Mouse (Mus musculus) liver, embryonic 16.5 days (tissue): ENCODE data around the gene Axin1. TPM values are rescaled to one million over a fixed set of nuclear protein-coding genes. Genes with fewer than 3 reads are reported as not detected.
A peak's percentile ranks its signal among the peaks of the same experiment; 100 is the strongest.

Source experiments
- ATAC-seq: fragments of 200-750 bp; cut with Nextera tagmentation; 2 replicates; pipeline ENCODE4 v1.8.0; 2017; ENCODE audit warnings: low read depth, mild to moderate bottlenecking, moderate number of reproducible peaks, moderate library complexity
- H3K27ac ChIP-seq: fragments of 300-500 bp; sonication (generic); 2 replicates; pipeline ENCODE4 v1.5.1; 2014; ENCODE audit warnings: mild to moderate bottlenecking, low read length
- H3K27me3 ChIP-seq: fragments of 300-500 bp; sonication (generic); 2 replicates; pipeline ENCODE4 v1.6.1; 2014; ENCODE audit warnings: low read depth, low read length, mixed read lengths; ENCODE audit not compliant: control insufficient read depth, insufficient read depth
- H3K36me3 ChIP-seq: fragments of 300-500 bp; sonication (generic); 2 replicates; pipeline ENCODE4 v1.6.1; 2014; ENCODE audit warnings: mild to moderate bottlenecking; ENCODE audit not compliant: control insufficient read depth, insufficient read depth
- H3K4me1 ChIP-seq: fragments of 300-500 bp; sonication (generic); 2 replicates; pipeline ENCODE4 v1.6.1; 2014; ENCODE audit warnings: low read depth, low read length, mixed read lengths; ENCODE audit not compliant: control insufficient read depth
- H3K4me2 ChIP-seq: fragments of 300-500 bp; sonication (generic); 2 replicates; pipeline ENCODE4 v1.6.1; 2014; ENCODE audit warnings: low read depth, low read length, mixed read lengths
- H3K4me3 ChIP-seq: fragments of 300-500 bp; sonication (generic); 2 replicates; pipeline ENCODE4 v1.5.1; 2014; ENCODE audit warnings: low read depth, mild to moderate bottlenecking, low read length
- H3K9ac ChIP-seq: fragments of 300-500 bp; sonication (generic); 2 replicates; pipeline ENCODE4 v1.6.1; 2014; ENCODE audit warnings: low read depth, low read length
- H3K9me3 ChIP-seq: fragments of 300-500 bp; sonication (generic); replicated peaks from 2 replicates; pipeline ENCODE4 v1.6.1; 2016; ENCODE audit warnings: low read length; ENCODE audit not compliant: control insufficient read depth
- WGBS: fragments of 180-500 bp; shearing (Covaris S2); extraction: QIAGEN DNeasy Blood & Tissue Kit; methylation state at CpG from one replicate; pipeline ENCODE4 v1.1.7; 2014; ENCODE audit not compliant: insufficient replicate concordance; 5-methylcytosine and 5-hydroxymethylcytosine counted together
- polyA plus RNA-seq: library from polyadenylated mRNA; unstranded; fragments of >200 nt; fragmentation: Nextera tagmentation; extraction: Ambion mirVana; gene quantifications from 2 replicates; pipeline ENCODE4 v1.2.1, GENCODE M21; 2015

The Axin1 gene
- polyA plus RNA-seq, 1 experiment from 2014 or later, result 2.6 TPM

DNA sequence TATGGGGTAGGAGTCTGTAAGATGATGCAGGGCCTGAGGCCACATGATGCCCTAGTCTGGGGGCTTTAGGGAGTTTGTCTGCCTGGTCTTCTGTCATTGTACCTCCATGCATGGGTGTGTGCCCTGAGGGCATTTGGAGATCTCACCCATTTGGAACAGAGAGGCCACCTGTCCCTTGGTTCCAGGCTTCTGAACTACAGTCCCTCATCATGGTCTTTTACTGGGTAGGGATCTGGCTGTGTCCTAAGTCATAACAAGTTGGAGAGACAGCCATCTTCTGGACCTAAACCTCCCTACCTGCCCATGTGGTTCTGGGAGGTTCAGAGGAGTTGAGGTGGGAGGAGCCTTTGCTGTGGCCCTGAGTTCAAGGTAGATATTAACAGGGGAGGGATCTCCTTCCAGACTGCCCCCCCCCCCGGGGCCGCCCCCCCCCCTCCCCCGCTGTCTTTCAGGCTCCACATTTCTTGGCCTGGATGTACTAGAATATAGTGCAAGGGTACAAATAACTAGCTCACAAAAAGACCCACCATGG is 22.5 kb upstream of the Axin1 start:
- Histone ChIP-seq H3K27ac (no peak overlapping the region), H3K4me3 (no peak overlapping the region), H3K4me2 (no peak overlapping the region), H3K4me1 (peaks cover 10% of the 10 kb centered on the region), H3K9me3 (no peaks in the 10 kb centered on the region), H3K27me3 (peaks cover 46% of the 10 kb centered on the region), H3K36me3 (no peaks in the 10 kb centered on the region), H3K9ac (no peak overlapping the region)
- ATAC-seq, result no peak
- 17% methylated on average over 3 of the region's 3 CpGs for WGBS

- no peak overlapping the region for H3K4me2 ChIP-seq
- H3K36me3 ChIP-seq, result no peaks in the 10 kb centered on the region
- no peak overlapping the region for H3K4me3 ChIP-seq
- peaks cover 10% of the 10 kb centered on the region for H3K4me1 ChIP-seq
- H3K9me3 ChIP-seq, result no peaks in the 10 kb centered on the region
- no peak for ATAC-seq
- no peak overlapping the region for H3K27ac ChIP-seq
- WGBS, result 71% methylated on average over 17 of the region's 17 CpGs
- H3K27me3 ChIP-seq, result peaks cover 39% of the 10 kb centered on the region
- H3K9ac ChIP-seq, result no peak overlapping the region
These were observed 21.8 kb upstream of the Axin1 start for GRCm38 (mm10) chr17:26116503-26117258.

DNA sequence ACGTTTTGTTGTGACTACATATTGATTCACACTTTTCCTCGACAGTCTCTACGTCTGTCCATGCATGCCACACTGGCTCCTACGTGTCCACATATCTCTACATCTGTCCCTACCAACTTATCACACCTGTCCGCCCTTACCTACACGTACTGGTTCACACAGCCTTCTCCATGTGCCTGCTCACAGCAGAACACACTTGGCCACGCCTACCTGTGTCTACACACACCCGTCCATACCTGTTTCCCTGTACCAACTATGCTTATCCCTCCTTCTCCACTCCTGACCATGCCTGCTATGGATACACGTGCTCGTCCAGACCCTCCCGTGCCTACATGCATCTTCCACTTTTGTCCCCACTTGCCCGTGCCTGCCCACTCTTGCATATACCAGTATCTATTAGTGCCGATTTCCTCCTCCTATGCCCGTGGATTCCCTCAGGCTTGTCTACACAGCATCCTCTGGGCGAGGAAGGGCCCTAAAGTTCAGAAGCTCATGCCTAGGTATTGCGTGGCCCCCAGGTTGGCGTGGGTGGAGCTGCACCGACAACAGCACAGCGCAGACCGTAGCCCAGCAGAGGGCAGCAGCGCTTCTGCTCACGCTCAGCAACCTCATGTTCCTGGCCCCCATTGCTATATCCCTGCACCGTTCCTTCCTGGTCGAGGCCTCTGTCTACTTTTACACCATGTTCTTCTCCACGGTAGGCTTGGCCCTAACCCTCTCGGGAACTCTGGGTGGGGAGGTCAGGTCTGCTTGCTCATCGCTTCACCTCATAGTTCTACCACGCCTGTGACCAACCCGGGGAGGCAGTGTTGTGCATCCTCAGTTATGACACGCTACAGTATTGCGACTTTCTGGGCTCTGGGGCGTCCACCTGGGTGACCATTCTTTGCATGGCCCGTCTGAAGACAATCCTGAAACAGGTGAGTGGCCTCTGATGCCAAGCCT is 18.4 kb upstream of the Axin1 start:
- Histone ChIP-seq H3K27me3 (peaks cover 7% of the 10 kb centered on the region), H3K4me1 (peaks cover 12% of the 10 kb centered on the region), H3K27ac (no peak overlapping the region), H3K4me3 (no peak overlapping the region), H3K9ac (no peak overlapping the region), H3K9me3 (no peaks in the 10 kb centered on the region), H3K36me3 (no peaks in the 10 kb centered on the region), H3K4me2 (no peak overlapping the region)
- ATAC-seq, result 0 out of 2 replicates have a peak, but pooled peaks have one; percentile 25
- WGBS, result 34% methylated on average over 33 of the region's 33 CpGs

- Histone ChIP-seq H3K9ac (no peak overlapping the region), H3K36me3 (peaks cover 5% of the 10 kb centered on the region), H3K27ac (no peak overlapping the region), H3K27me3 (no peaks in the 10 kb centered on the region), H3K4me1 (peaks cover 12% of the 10 kb centered on the region), H3K4me2 (peak overlapping the region; percentile 83), H3K4me3 (peak overlapping the region; percentile 89; the same call in 1 of the 2 replicates), H3K9me3 (no peaks in the 10 kb centered on the region)
- ATAC-seq, result no peak
- 53% methylated on average over 5 of the region's 5 CpGs for WGBS
These were observed 15.9 kb upstream of the Axin1 start for GRCm38 (mm10) chr17:26122431-26123140.

- Histone ChIP-seq H3K4me2 (peak within 1 kb of the TSS; percentile 83), H3K27ac (peak within 1 kb of the TSS; percentile 55), H3K9ac (peak within 1 kb of the TSS; percentile 79), H3K4me3 (peak within 1 kb of the TSS; percentile 89), H3K4me1 (peaks cover 12% of the 10 kb centered on the region), H3K27me3 (no peaks in the 10 kb centered on the region), H3K9me3 (no peaks in the 10 kb centered on the region), H3K36me3 (peaks cover 5% of the 10 kb centered on the region)
- under 1% methylated on average over 32 of the region's 32 CpGs for WGBS
- ATAC-seq, result peak; percentile 88
These were observed 15.2 kb upstream of the Axin1 start, which contains the start of gene Mrpl28 for GRCm38 (mm10) chr17:26123267-26123684. Gene Mrpl28 (plus strand): TSS chr17:26123500.

DNA sequence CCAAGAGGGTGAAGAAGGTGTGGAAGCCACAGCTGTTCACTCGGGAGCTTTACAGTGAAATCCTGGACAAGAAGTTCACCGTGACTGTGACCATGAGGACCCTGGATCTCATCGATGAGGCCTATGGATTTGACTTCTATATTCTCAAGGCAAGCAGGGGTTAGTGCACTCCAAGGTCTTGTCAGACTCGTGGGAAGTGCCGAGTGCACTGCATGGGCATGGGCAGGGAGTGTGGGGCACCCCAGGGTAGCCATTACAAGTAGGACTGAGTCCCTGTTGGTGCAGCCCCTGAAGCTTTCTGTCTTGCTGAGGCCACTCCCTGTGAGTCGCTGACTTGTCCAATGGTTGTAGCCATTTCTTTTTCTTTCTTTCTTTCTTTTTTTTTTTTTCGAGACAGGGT is 13.9 kb upstream of the Axin1 start:
- H3K27ac ChIP-seq, result no peak overlapping the region
- peaks cover 12% of the 10 kb centered on the region for H3K36me3 ChIP-seq
- H3K9me3 ChIP-seq, result no peaks in the 10 kb centered on the region
- H3K4me1 ChIP-seq, result peaks cover 12% of the 10 kb centered on the region
- ATAC-seq, result no peak
- no peaks in the 10 kb centered on the region for H3K27me3 ChIP-seq
- peak overlapping the region; percentile 89 for H3K4me3 ChIP-seq
- H3K9ac ChIP-seq, result peak overlapping the region; percentile 79
- 69% methylated on average over 7 of the region's 7 CpGs for WGBS
- peak overlapping the region; percentile 83 for H3K4me2 ChIP-seq

GRCm38 (mm10) chr17:26125226-26125625 is 13.3 kb upstream of the Axin1 start:
- Histone ChIP-seq H3K27me3 (no peaks in the 10 kb centered on the region), H3K4me1 (peaks cover 12% of the 10 kb centered on the region), H3K36me3 (peaks cover 14% of the 10 kb centered on the region), H3K4me2 (no peak overlapping the region), H3K9me3 (no peaks in the 10 kb centered on the region), H3K9ac (no peak overlapping the region), H3K27ac (no peak overlapping the region), H3K4me3 (no peak overlapping the region)
- no peak for ATAC-seq
- WGBS, result 78% methylated on average over 10 of the region's 10 CpGs

- no peak for ATAC-seq
- H3K4me1 ChIP-seq, result no peaks in the 10 kb centered on the region
- no peak overlapping the region for H3K4me2 ChIP-seq
- H3K36me3 ChIP-seq, result peaks cover 11% of the 10 kb centered on the region
- 85% methylated on average over 18 of the region's 18 CpGs for WGBS
- no peak overlapping the region for H3K27ac ChIP-seq
- H3K9ac ChIP-seq, result no peak overlapping the region
- no peaks in the 10 kb centered on the region for H3K9me3 ChIP-seq
- H3K4me3 ChIP-seq, result no peak overlapping the region
- H3K27me3 ChIP-seq, result no peaks in the 10 kb centered on the region
These were observed 7.3 kb upstream of the Axin1 start for GRCm38 (mm10) chr17:26131062-26131732.
